Mouse (Mus musculus): ENCODE data around the gene Nt5c2.

- TF ChIP-seq GATA1 (IDR thresholded peaks at IDR 0.05; ENCODE audit: borderline replicate concordance, low read length) (no peak), FLI1 (IDR thresholded peaks at IDR 0.05; ENCODE audit: low read length) (no peak)
Observed at GRCm38 (mm10) chr19:46886826-46887225, 128.1 kb downstream of the Nt5c2 start.
